Mouse (Mus musculus): ENCODE results near the gene Sh3rf3. TPM values are rescaled to one million over a fixed set of nuclear protein-coding genes. Genes with fewer than 3 reads are reported as not detected.

The Sh3rf3 gene
- polyA plus RNA-seq, 1 experiment from 2014 or later, result 0.45 TPM

DNA sequence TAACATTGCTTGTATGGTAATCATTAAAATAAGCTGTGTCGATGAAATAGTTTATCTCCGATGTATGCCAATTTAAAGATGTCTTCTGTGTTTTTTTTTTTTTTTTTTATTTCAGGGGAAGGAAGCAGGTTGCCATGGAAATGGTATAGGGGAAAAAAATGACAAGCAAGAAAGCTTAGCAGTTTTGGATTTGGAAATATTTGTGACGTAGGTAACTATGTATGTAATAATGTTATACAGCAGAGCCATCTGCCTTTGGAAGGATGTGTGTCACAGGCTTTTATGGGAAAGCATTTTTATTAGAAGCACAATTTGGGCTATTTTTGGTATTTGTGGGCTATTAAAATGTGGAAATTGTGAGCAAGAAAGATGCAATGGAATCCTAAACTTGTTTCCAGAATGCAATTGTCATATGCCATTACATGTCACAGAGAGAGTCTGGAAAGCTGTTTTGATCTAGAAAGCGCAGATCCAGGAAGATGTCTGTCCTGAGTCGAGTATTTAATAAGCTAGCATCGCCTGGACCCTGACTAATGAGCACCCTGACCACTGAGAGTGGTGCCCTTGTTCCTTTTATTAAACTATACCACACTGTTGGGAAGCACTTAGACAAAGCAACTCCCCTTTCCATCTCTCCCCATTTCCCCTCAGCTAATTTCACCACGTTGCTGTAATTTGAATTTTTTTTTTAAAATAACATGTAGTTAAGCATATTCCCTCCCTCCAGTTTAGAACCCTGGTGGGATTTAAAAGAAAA lies 58.8 kb downstream of the Sh3rf3 start:
- Histone ChIP-seq H3K27ac (replicated peaks) (no peak overlapping the region), H3K4me1 (replicated peaks; ENCODE audit: control insufficient read depth, insufficient read depth) (no peaks in the 10 kb centered on the region), H3K9me3 (ENCODE audit: control insufficient read depth, low read length) (no peaks in the 10 kb centered on the region), H3K4me3 (ENCODE audit: low read depth, low read length) (no peak overlapping the region), H3K36me3 (ENCODE audit: control insufficient read depth, insufficient read depth, low read length) (no peaks in the 10 kb centered on the region), H3K4me2 (replicated peaks; ENCODE audit: low read depth) (no peak overlapping the region), H3K9ac (ENCODE audit: low read length) (no peak overlapping the region), H3K27me3 (ENCODE audit: control insufficient read depth, insufficient read depth, low read length) (no peaks in the 10 kb centered on the region)
- WGBS, result 81% methylated on average over 7 of the region's 7 CpGs
- no peak for DNase-seq (ENCODE audit: low spot score)
- ATAC-seq (ENCODE audit: low FRiP score, low TSS enrichment), result no peak
- TF ChIP-seq EP300 (optimal IDR thresholded peaks at IDR 0.05) (no peak), CTCF (IDR thresholded peaks at IDR 0.05; ENCODE audit: low read depth) (no peak)

DNA sequence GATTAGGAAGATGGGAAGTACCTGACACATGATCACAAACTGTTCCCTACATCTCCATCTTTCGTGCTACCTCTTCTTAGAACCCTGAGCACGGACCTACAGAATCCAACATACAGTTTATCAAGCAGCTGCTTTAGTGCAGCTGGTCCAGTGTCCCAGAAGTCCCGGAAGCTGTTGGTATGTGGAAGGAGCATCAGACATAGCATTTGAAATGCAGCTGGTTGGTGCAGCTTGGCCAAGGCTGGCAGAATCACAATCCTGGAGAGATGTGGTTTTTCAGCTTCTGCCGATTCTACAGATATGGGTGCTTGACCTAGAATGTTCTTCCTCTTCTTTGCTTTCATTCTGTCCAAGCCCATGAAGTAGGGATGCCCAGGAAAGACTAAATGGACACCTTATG lies 64.7 kb downstream of the Sh3rf3 start:
- no peak for TF ChIP-seq EP300 (optimal IDR thresholded peaks at IDR 0.05)
- no peak for TF ChIP-seq CTCF (IDR thresholded peaks at IDR 0.05; ENCODE audit: low read depth)
- no peak overlapping the region for H3K4me2 ChIP-seq (replicated peaks; ENCODE audit: low read depth)
- no peak overlapping the region for H3K4me3 ChIP-seq (ENCODE audit: low read depth, low read length)
- no peaks in the 10 kb centered on the region for H3K36me3 ChIP-seq (ENCODE audit: control insufficient read depth, insufficient read depth, low read length)
- ATAC-seq (ENCODE audit: low FRiP score, low TSS enrichment) (no peak), DNase-seq (ENCODE audit: low spot score) (no peak)
- no peaks in the 10 kb centered on the region for H3K27me3 ChIP-seq (ENCODE audit: control insufficient read depth, insufficient read depth, low read length)
- H3K9me3 ChIP-seq (ENCODE audit: control insufficient read depth, low read length), result no peaks in the 10 kb centered on the region
- H3K27ac ChIP-seq (replicated peaks), result no peak overlapping the region
- H3K9ac ChIP-seq (ENCODE audit: low read length), result no peak overlapping the region
- WGBS, result 95% methylated on average over 4 of the region's 4 CpGs
- no peaks in the 10 kb centered on the region for H3K4me1 ChIP-seq (replicated peaks; ENCODE audit: control insufficient read depth, insufficient read depth)

DNA sequence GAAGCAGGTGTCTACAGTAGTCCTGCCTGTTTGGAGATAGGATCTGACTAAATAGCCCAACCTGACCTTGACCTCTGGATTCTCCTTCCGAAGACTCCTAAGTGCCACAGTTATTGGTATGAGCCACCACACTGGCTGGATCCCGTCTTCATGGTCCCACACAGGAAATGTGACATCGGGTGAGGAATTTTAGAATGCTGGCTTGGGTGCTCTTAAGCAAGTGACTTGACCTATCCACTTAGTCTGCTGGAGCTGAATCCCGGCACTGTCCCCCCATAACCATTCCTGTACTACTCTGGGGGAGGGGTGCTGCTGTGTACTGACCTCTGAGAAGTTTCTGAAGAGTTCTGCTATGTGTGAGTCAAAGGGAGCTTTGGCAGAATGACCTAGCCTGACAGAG lies 65.5 kb downstream of the Sh3rf3 start:
- no peaks in the 10 kb centered on the region for H3K27me3 ChIP-seq (ENCODE audit: control insufficient read depth, insufficient read depth, low read length)
- no peak for ATAC-seq (ENCODE audit: low FRiP score, low TSS enrichment)
- no peak overlapping the region for H3K9ac ChIP-seq (ENCODE audit: low read length)
- TF ChIP-seq CTCF (IDR thresholded peaks at IDR 0.05; ENCODE audit: low read depth) (no peak), EP300 (optimal IDR thresholded peaks at IDR 0.05) (no peak)
- no peaks in the 10 kb centered on the region for H3K9me3 ChIP-seq (ENCODE audit: control insufficient read depth, low read length)
- no peaks in the 10 kb centered on the region for H3K4me1 ChIP-seq (replicated peaks; ENCODE audit: control insufficient read depth, insufficient read depth)
- no peak overlapping the region for H3K4me2 ChIP-seq (replicated peaks; ENCODE audit: low read depth)
- 84% methylated on average over 4 of the region's 4 CpGs for WGBS
- no peak overlapping the region for H3K4me3 ChIP-seq (ENCODE audit: low read depth, low read length)
- no peaks in the 10 kb centered on the region for H3K36me3 ChIP-seq (ENCODE audit: control insufficient read depth, insufficient read depth, low read length)
- DNase-seq (ENCODE audit: low spot score), result no peak
- no peak overlapping the region for H3K27ac ChIP-seq (replicated peaks)

DNA sequence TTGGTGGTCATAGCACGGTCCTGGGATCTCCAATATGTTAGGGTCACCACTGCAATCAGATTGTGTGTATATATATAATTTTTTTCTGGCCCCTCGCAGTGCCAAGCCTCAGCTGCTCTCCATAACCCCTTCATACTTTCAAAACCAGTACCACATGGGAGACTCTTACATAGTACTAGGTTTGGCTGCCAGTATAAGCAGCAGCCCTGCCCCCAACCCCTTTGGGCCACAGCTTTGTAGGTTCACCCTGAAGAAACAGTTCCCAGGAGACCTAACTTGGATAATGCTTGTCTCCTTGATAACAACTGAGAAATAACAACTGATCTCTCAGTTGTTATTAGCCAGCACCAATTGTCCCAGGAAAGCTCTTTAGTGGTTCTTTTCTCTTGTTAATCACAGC lies 69.6 kb downstream of the Sh3rf3 start:
- H3K4me1 ChIP-seq (replicated peaks; ENCODE audit: control insufficient read depth, insufficient read depth), result no peaks in the 10 kb centered on the region
- H3K9ac ChIP-seq (ENCODE audit: low read length), result no peak overlapping the region
- ATAC-seq (ENCODE audit: low FRiP score, low TSS enrichment) (no peak), DNase-seq (ENCODE audit: low spot score) (no peak)
- H3K27me3 ChIP-seq (ENCODE audit: control insufficient read depth, insufficient read depth, low read length), result no peaks in the 10 kb centered on the region
- no peak overlapping the region for H3K4me3 ChIP-seq (ENCODE audit: low read depth, low read length)
- WGBS, result 83% methylated on average over 2 of the region's 2 CpGs
- no peaks in the 10 kb centered on the region for H3K36me3 ChIP-seq (ENCODE audit: control insufficient read depth, insufficient read depth, low read length)
- no peaks in the 10 kb centered on the region for H3K9me3 ChIP-seq (ENCODE audit: control insufficient read depth, low read length)
- no peak overlapping the region for H3K27ac ChIP-seq (replicated peaks)
- TF ChIP-seq CTCF (IDR thresholded peaks at IDR 0.05; ENCODE audit: low read depth) (no peak), EP300 (optimal IDR thresholded peaks at IDR 0.05) (no peak)
- no peak overlapping the region for H3K4me2 ChIP-seq (replicated peaks; ENCODE audit: low read depth)

DNA sequence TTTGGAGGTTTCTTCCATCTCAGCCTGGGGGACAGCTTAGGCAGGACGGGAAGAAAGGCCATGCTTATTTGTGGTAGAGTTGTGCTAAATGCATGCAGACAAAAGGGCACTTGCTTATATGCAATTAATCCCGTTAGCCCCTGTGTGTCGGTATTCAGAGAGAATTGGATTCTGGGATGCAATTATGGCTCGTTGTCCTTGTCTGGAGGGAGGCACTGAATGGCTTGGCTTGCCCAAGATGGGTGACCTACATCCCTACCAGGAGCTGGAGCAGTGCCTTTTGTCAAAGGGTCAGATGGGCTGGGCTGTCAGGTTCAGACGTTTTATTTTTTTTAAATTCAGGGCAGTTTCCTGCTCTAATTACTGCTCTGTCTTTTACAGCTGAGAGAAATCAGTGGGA lies 72.2 kb downstream of the Sh3rf3 start:
- DNase-seq (ENCODE audit: low spot score) (no peak), ATAC-seq (ENCODE audit: low FRiP score, low TSS enrichment) (no peak)
- no peaks in the 10 kb centered on the region for H3K27me3 ChIP-seq (ENCODE audit: control insufficient read depth, insufficient read depth, low read length)
- H3K27ac ChIP-seq (replicated peaks), result no peak overlapping the region
- H3K9me3 ChIP-seq (ENCODE audit: control insufficient read depth, low read length), result no peaks in the 10 kb centered on the region
- H3K9ac ChIP-seq (ENCODE audit: low read length), result no peak overlapping the region
- H3K36me3 ChIP-seq (ENCODE audit: control insufficient read depth, insufficient read depth, low read length), result no peaks in the 10 kb centered on the region
- WGBS, result 46% methylated on average over 5 of the region's 5 CpGs
- no peak overlapping the region for H3K4me3 ChIP-seq (ENCODE audit: low read depth, low read length)
- no peaks in the 10 kb centered on the region for H3K4me1 ChIP-seq (replicated peaks; ENCODE audit: control insufficient read depth, insufficient read depth)
- TF ChIP-seq CTCF (IDR thresholded peaks at IDR 0.05; ENCODE audit: low read depth) (no peak), EP300 (optimal IDR thresholded peaks at IDR 0.05) (no peak)
- no peak overlapping the region for H3K4me2 ChIP-seq (replicated peaks; ENCODE audit: low read depth)

DNA sequence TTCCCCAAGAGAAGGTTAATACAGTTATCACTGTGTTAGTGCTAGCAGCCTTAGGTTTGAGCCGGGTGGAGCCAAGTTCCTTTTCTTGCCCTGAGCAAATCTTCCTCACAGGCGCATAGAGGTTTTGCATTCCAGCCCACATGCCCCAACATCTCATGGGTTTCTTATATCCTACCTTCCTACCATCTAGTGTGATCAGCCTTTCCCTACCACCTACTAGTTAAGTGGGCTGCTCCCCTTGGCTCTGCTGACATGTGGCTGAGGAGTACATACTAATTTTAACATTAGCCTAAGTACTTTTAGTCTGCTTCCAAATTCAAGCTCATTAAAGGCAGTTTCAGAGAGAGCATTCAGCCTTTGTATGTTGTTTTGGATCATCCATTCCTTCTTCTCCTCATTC lies 72.7 kb downstream of the Sh3rf3 start:
- Histone ChIP-seq H3K27ac (replicated peaks) (no peak overlapping the region), H3K4me2 (replicated peaks; ENCODE audit: low read depth) (no peak overlapping the region), H3K4me3 (ENCODE audit: low read depth, low read length) (no peak overlapping the region), H3K4me1 (replicated peaks; ENCODE audit: control insufficient read depth, insufficient read depth) (no peaks in the 10 kb centered on the region), H3K36me3 (ENCODE audit: control insufficient read depth, insufficient read depth, low read length) (no peaks in the 10 kb centered on the region), H3K9ac (ENCODE audit: low read length) (no peak overlapping the region), H3K27me3 (ENCODE audit: control insufficient read depth, insufficient read depth, low read length) (no peaks in the 10 kb centered on the region), H3K9me3 (ENCODE audit: control insufficient read depth, low read length) (no peaks in the 10 kb centered on the region)
- no peak for TF ChIP-seq CTCF (IDR thresholded peaks at IDR 0.05; ENCODE audit: low read depth)
- TF ChIP-seq EP300 (optimal IDR thresholded peaks at IDR 0.05), result no peak
- ATAC-seq (ENCODE audit: low FRiP score, low TSS enrichment) (no peak), DNase-seq (ENCODE audit: low spot score) (no peak)
- WGBS, result 68% methylated on average over 2 of the region's 2 CpGs
